Mouse (Mus musculus) embryonic stem cell, embryonic (primary cell): ENCODE measurements around the gene Insl3.

Source experiments
- CTCF ChIA-PET, 4 experiments: fragments of 300-600 bp in 2 of 4; fragments of 350-600 bp in 2 of 4; sonication (Branson Sonifier 250); formaldehyde crosslinking; loops; one replicate each; lab custom pipeline; 2022; ENCODE audit warnings: inconsistent platforms in 2 of 4; lab: Charles Lee
- POLR2A ChIA-PET, 4 experiments: fragments of 300-600 bp in 2 of 4; fragments of 350-600 bp in 2 of 4; sonication (Branson Sonifier 250); formaldehyde crosslinking; loops; one replicate each; lab custom pipeline; 2022; ENCODE audit warnings: antibody characterized with exemption in 4 of 4, inconsistent platforms in 1 of 4; lab: Charles Lee

Gene Insl3

GRCm38 (mm10) chr8:71689028-71689427 lies at the start of gene Insl3:
Insl3 (plus strand) TSS chr8:71689214.
- ChIA-PET CTCF (interaction anchor here in 2 of 4 experiments (0.5 to 2.1 kb wide), 4 partner anchors 9 to 39 kb away, joined by 3 to 5 read pairs (median 4); no protein-coding TSS in a partner anchor), POLR2A (interaction anchor here in 3 of 4 experiments (0.6 to 5.6 kb wide), 12 partner anchors 11 to 447 kb away, joined by 3 to 32 read pairs (median 3); partner anchors contain the start of genes Jak3 (in 2 of the 3), Colgalt1 (in 1 of the 3) and Fcho1 (in 1 of the 3))

GRCm38 (mm10) chr8:71639318-71639717 lies 49.7 kb upstream of the Insl3 start:
- CTCF ChIA-PET, result interaction anchor here in 1 of 4 experiments (2.6 kb wide), 1 partner anchor 22 kb away, joined by 8 read pairs; no protein-coding TSS in a partner anchor

GRCm38 (mm10) chr8:71645510-71645909 lies 43.5 kb upstream of the Insl3 start:
- CTCF ChIA-PET, result interaction anchor here in 1 of 4 experiments (0.6 kb wide), 1 partner anchor 69 kb away, joined by 4 read pairs; no protein-coding TSS in a partner anchor
- POLR2A ChIA-PET, result interaction anchor here in 1 of 4 experiments (0.9 to 1.7 kb wide), 4 partner anchors 9 to 54 kb away, joined by 3 to 5 read pairs (median 3); partner anchors contain the start of genes Jak3 and Pgls

More at GRCm38 (mm10) chr8:71639318-71639717, 49.7 kb upstream of the Insl3 start:
- POLR2A ChIA-PET, result interaction anchor here in 1 of 4 experiments (1.0 kb wide), 1 partner anchor 9 kb away, joined by 4 read pairs; no protein-coding TSS in a partner anchor

GRCm38 (mm10) chr8:71654600-71654999 lies 34.4 kb upstream of the Insl3 start:
- POLR2A ChIA-PET, result interaction anchor here in 3 of 4 experiments (0.6 to 3.0 kb wide), 13 partner anchors 9 to 193 kb away, joined by 3 to 10 read pairs (median 3); no protein-coding TSS in a partner anchor
- CTCF ChIA-PET, result interaction anchor here in 3 of 4 experiments (0.5 to 1.7 kb wide), 6 partner anchors 32 to 1220 kb away, joined by 3 to 6 read pairs (median 4); no protein-coding TSS in a partner anchor

- POLR2A ChIA-PET, result interaction anchor here (0.5 to 4.2 kb wide), 15 partner anchors 12 to 314 kb away, joined by 3 to 30 read pairs (median 3); partner anchors contain the start of genes Colgalt1 (in 2 of the 4) and Slc27a1 (in 2 of the 4)
- CTCF ChIA-PET, result interaction anchor here in 1 of 4 experiments (0.6 to 1.6 kb wide), 6 partner anchors 13 to 1677 kb away, joined by 3 to 5 read pairs (median 4); no protein-coding TSS in a partner anchor
These were observed 31.2 kb upstream of the Insl3 start for GRCm38 (mm10) chr8:71657816-71658215.

GRCm38 (mm10) chr8:71658515-71659049 lies 30.4 kb upstream of the Insl3 start:
- ChIA-PET POLR2A (interaction anchor here in 3 of 4 experiments (0.8 to 4.2 kb wide), 14 partner anchors 12 to 174 kb away, joined by 3 to 30 read pairs (median 4); partner anchors contain the start of genes Colgalt1 (in 2 of the 3), Pgls (in 1 of the 3) and Slc27a1 (in 1 of the 3)), CTCF (interaction anchor here in 1 of 4 experiments (1.1 to 3.0 kb wide), 7 partner anchors 12 to 140 kb away, joined by 3 to 14 read pairs (median 5); partner anchors contain the start of gene Pgls)

- CTCF ChIA-PET, result interaction anchor here (0.6 to 3.0 kb wide), 28 partner anchors 9 to 410 kb away, joined by 3 to 28 read pairs (median 6); partner anchors contain the start of genes Pgls (in 2 of the 4), Colgalt1 (in 1 of the 4), Mvb12a (in 1 of the 4) and Slc27a1 (in 1 of the 4)
- POLR2A ChIA-PET, result interaction anchor here (0.5 to 4.2 kb wide), 21 partner anchors 11 to 974 kb away, joined by 3 to 30 read pairs (median 3); partner anchors contain the start of genes Colgalt1 (in 1 of the 4), Pgls (in 1 of the 4), Slc27a1 (in 1 of the 4) and Unc13a (in 1 of the 4)
These were observed 29.3 kb upstream of the Insl3 start for GRCm38 (mm10) chr8:71659751-71660150.

- POLR2A ChIA-PET, result interaction anchor here in 3 of 4 experiments (0.5 to 4.2 kb wide), 22 partner anchors 10 to 832 kb away, joined by 3 to 30 read pairs (median 3); partner anchors contain the start of genes Jak3 (in 1 of the 3), Slc27a1 (in 1 of the 3), Tmem221 (in 1 of the 3) and Unc13a (in 1 of the 3)
- CTCF ChIA-PET, result interaction anchor here (0.6 to 3.0 kb wide), 66 partner anchors 10 to 958 kb away, joined by 3 to 28 read pairs (median 4); partner anchors contain the start of genes Tmem221 (in 4 of the 4), Mvb12a (in 2 of the 4), Pgls (in 2 of the 4) and B3gnt3 (in 1 of the 4)
These were observed 28.5 kb upstream of the Insl3 start for GRCm38 (mm10) chr8:71660325-71661120.

- ChIA-PET POLR2A (interaction anchor here in 3 of 4 experiments (0.6 to 7.2 kb wide), 66 partner anchors 10 to 1077 kb away, joined by 3 to 45 read pairs (median 4); partner anchors contain the start of genes Colgalt1 (in 3 of the 3), Slc27a1 (in 3 of the 3), Fcho1 (in 2 of the 3) and Jak3 (in 2 of the 3)), CTCF (interaction anchor here in 3 of 4 experiments (0.6 to 2.1 kb wide), 38 partner anchors 10 to 1507 kb away, joined by 3 to 15 read pairs (median 4); partner anchors contain the start of genes B3gnt3 (in 1 of the 3), Colgalt1 (in 1 of the 3), Fcho1 (in 1 of the 3) and Jak3 (in 1 of the 3))
These were observed 23.5 kb upstream of the Insl3 start for GRCm38 (mm10) chr8:71665331-71666130.

GRCm38 (mm10) chr8:71666855-71667254 lies 22.2 kb upstream of the Insl3 start:
- POLR2A ChIA-PET, result interaction anchor here in 3 of 4 experiments (0.6 to 7.2 kb wide), 20 partner anchors 10 to 874 kb away, joined by 3 to 45 read pairs (median 7); partner anchors contain the start of genes Colgalt1 (in 3 of the 3), Jak3 (in 1 of the 3), Slc27a1 (in 1 of the 3) and Tmem221 (in 1 of the 3)
- CTCF ChIA-PET, result interaction anchor here in 1 of 4 experiments (0.8 kb wide), 1 partner anchor 37 kb away, joined by 3 read pairs; no protein-coding TSS in a partner anchor

- CTCF ChIA-PET, result interaction anchor here in 2 of 4 experiments (0.6 to 0.8 kb wide), 2 partner anchors 38 to 251 kb away, joined by 3 to 4 read pairs; no protein-coding TSS in a partner anchor
- POLR2A ChIA-PET, result interaction anchor here in 3 of 4 experiments (0.6 to 7.2 kb wide), 15 partner anchors 9 to 309 kb away, joined by 3 to 45 read pairs (median 5); partner anchors contain the start of genes Colgalt1 (in 2 of the 3), Tmem221 (in 2 of the 3) and Jak3 (in 1 of the 3)
These were observed 21.8 kb upstream of the Insl3 start for GRCm38 (mm10) chr8:71667256-71667655.

- POLR2A ChIA-PET, result interaction anchor here in 3 of 4 experiments (0.6 to 7.2 kb wide), 19 partner anchors 11 to 666 kb away, joined by 3 to 45 read pairs (median 5); partner anchors contain the start of genes Colgalt1 (in 2 of the 3), Tmem221 (in 2 of the 3), Klf2 (in 1 of the 3) and Slc27a1 (in 1 of the 3)
- CTCF ChIA-PET, result interaction anchor here in 1 of 4 experiments (0.5 kb wide), 1 partner anchor 13 kb away, joined by 3 read pairs; no protein-coding TSS in a partner anchor
These were observed 20.6 kb upstream of the Insl3 start for GRCm38 (mm10) chr8:71668220-71668975.

- ChIA-PET POLR2A (interaction anchor here (0.5 to 7.2 kb wide), 46 partner anchors 8 to 976 kb away, joined by 3 to 45 read pairs (median 4); partner anchors contain the start of genes B3gnt3 (in 2 of the 4), Colgalt1 (in 2 of the 4), Slc27a1 (in 2 of the 4) and Dda1 (in 1 of the 4)), CTCF (interaction anchor here in 3 of 4 experiments (0.6 to 1.8 kb wide), 11 partner anchors 9 to 1174 kb away, joined by 3 to 7 read pairs (median 3); partner anchors contain the start of genes B3gnt3 (in 1 of the 3) and Fcho1 (in 1 of the 3))
These were observed 18.8 kb upstream of the Insl3 start for GRCm38 (mm10) chr8:71670198-71670597.
